Mouse (Mus musculus) kidney, adult 2 months (tissue): ENCODE data around the gene Prss38.

ENCODE experiments used
- CTCF ChIP-seq: fragments of 200-500 bp; conservative IDR thresholded peaks from 2 replicates; pipeline ENCODE4 v1.5.1; 2011; ENCODE audit warnings: low read depth, mild to moderate bottlenecking, control low read depth, low read length, moderate library complexity, mixed read lengths; ENCODE audit not compliant: insufficient read depth, insufficient read length
- POLR2A ChIP-seq: fragments of 200-500 bp; IDR thresholded peaks from one replicate; pipeline ENCODE4 v1.6.1; 2011; ENCODE audit warnings: low read depth, low read length, control low read depth

DNA sequence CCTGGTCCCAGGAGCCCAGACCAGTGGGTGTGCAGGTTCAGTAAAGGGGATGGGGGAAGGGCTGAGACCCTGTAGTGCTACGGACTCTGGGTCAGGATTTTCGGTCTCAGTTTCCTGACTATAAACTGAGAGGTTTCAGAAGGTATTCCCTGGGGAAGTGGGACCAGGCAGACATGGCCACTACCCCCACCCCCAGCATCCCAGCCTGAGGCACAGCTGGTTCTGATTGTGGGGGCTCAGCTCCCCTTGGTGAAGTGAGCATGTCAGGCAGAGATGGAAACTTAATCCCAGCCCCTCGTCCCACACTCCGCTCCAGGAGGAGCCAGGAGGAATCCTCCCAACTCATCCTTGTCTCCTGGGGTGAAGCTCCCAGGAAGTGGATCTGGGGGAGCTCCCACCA, 12.0 kb upstream of the Prss38 start:
- TF ChIP-seq CTCF = no peak
- no peak for TF ChIP-seq POLR2A
